Mouse (Mus musculus) kidney, postnatal 36 days (tissue): ENCODE results near the gene Aven.
A peak's percentile ranks its signal among the peaks of the same experiment; 100 is the strongest.

ENCODE experiments used
- DNase-seq, 2 experiments: peaks; one replicate each; pipeline ENCODE4 v3.0.0; 2021 to 2022; ENCODE audit warnings: mixed read lengths in 2 of 2

Aven gene

GRCm38 (mm10) chr2:112565060-112565459 is 72.3 kb downstream of the Aven start:
- no peak for DNase-seq

GRCm38 (mm10) chr2:112566290-112567085 is 73.7 kb downstream of the Aven start:
- DNase-seq: no peak

- peak in 1 of 2 experiments; percentile 25 for DNase-seq
These were observed 75.0 kb downstream of the Aven start for GRCm38 (mm10) chr2:112567786-112568185.

GRCm38 (mm10) chr2:112590985-112591384 is 98.2 kb downstream of the Aven start:
- DNase-seq: no peak

GRCm38 (mm10) chr2:112591451-112591871 is 98.7 kb downstream of the Aven start:
- DNase-seq: peak; percentile 31 to 58

GRCm38 (mm10) chr2:112593322-112593721 is 100.6 kb downstream of the Aven start:
- DNase-seq: no peak

GRCm38 (mm10) chr2:112593781-112594180 is 101.0 kb downstream of the Aven start:
- no peak for DNase-seq

GRCm38 (mm10) chr2:112595807-112596206 is 103.0 kb downstream of the Aven start:
- no peak for DNase-seq

GRCm38 (mm10) chr2:112596415-112596814 is 103.7 kb downstream of the Aven start:
- no peak for DNase-seq

- no peak for DNase-seq
These were observed 104.3 kb downstream of the Aven start for GRCm38 (mm10) chr2:112597064-112597463.

- peak in 1 of 2 experiments; percentile 29 for DNase-seq
These were observed 107.5 kb downstream of the Aven start for GRCm38 (mm10) chr2:112600222-112600621.

- DNase-seq: no peak
These were observed 109.7 kb downstream of the Aven start for GRCm38 (mm10) chr2:112602487-112602886.

GRCm38 (mm10) chr2:112606536-112606935 is 113.8 kb downstream of the Aven start:
- DNase-seq: no peak

- DNase-seq: no peak
These were observed 119.9 kb downstream of the Aven start for GRCm38 (mm10) chr2:112612628-112613027.

GRCm38 (mm10) chr2:112614375-112614774 is 121.6 kb downstream of the Aven start:
- no peak for DNase-seq

- DNase-seq: no peak
These were observed 124.4 kb downstream of the Aven start for GRCm38 (mm10) chr2:112617206-112617605.

- no peak for DNase-seq
These were observed 132.4 kb downstream of the Aven start for GRCm38 (mm10) chr2:112625156-112625555.

- DNase-seq: peak in 1 of 2 experiments; percentile 2
These were observed 137.9 kb downstream of the Aven start for GRCm38 (mm10) chr2:112630669-112631068.

GRCm38 (mm10) chr2:112632536-112632935 is 139.8 kb downstream of the Aven start:
- no peak for DNase-seq

- no peak for DNase-seq
These were observed 144.4 kb downstream of the Aven start for GRCm38 (mm10) chr2:112637206-112637605.

GRCm38 (mm10) chr2:112653836-112654235 is 161.1 kb downstream of the Aven start:
- no peak for DNase-seq

GRCm38 (mm10) chr2:112656131-112656530 is 163.4 kb downstream of the Aven start:
- DNase-seq: no peak

- DNase-seq: no peak
These were observed 176.7 kb downstream of the Aven start for GRCm38 (mm10) chr2:112669461-112669860.

- no peak for DNase-seq
These were observed 183.4 kb downstream of the Aven start for GRCm38 (mm10) chr2:112676175-112676574.

- DNase-seq: no peak
These were observed 184.0 kb downstream of the Aven start for GRCm38 (mm10) chr2:112676721-112677120.
